ENCODE assay signal across 9 mouse cellular contexts in genomic region chr7:84086039-84086829, GRCm38 (mm10). TPM values are rescaled to one million over a fixed set of nuclear protein-coding genes. Genes with fewer than 3 reads are reported as not detected.
DNase-seq lines count a peak whose midpoint lies in the region; ATAC-seq and TF ChIP-seq lines count a peak whose summit lies in the region.
"Had no signal": no experiment of that assay in that cellular context is flagged by ENCODE, and none has a peak within 500 bp of the region (broad histone marks: within the 10 kb centered on the region; RNA-seq: fewer than 3 reads in every experiment).

TSS of gene Cemip (minus strand) at chr7:84086502.

- H3K4me2 ChIP-seq in hindbrain, embryonic 12.5 days (replicated peaks) = peak within 1 kb of the TSS; percentile 75
- H3K4me2 ChIP-seq in lung, embryonic 15.5 days = peak within 1 kb of the TSS; percentile 83

- peak; percentile 100 for TF ChIP-seq CTCF in Patski (IDR thresholded peaks at IDR 0.05)

- under 1% methylated on average over 54 of the region's 54 CpGs for whole genome bisulfite sequencing in hindbrain, embryonic 12.5 days
- under 1% methylated on average over 51 of the region's 54 CpGs for WGBS in lung, embryonic 15.5 days

- POLR2A ChIA-PET in Patski (lab: Charles Lee) = interaction anchor here (0.6 to 2.0 kb wide), 6 partner anchors 28 to 246 kb away, joined by 3 to 4 read pairs (median 4); partner anchors contain the start of gene Abhd17c

- H3K9ac ChIP-seq in hindbrain, embryonic 12.5 days = peak within 1 kb of the TSS; percentile 59
- no peak within 1 kb of the TSS for H3K9ac ChIP-seq in lung, embryonic 15.5 days

- no peaks in the 10 kb centered on the region for H3K36me3 ChIP-seq in hindbrain, embryonic 12.5 days
- H3K36me3 ChIP-seq in lung, embryonic 15.5 days = no peaks in the 10 kb centered on the region

- DNase-seq in Patski (ENCODE audit: low read depth, low spot score) = no peak
- DNase-seq in cerebellum, postnatal 14 days = peak; percentile 93 to 95
- DNase-seq in frontal cortex, postnatal 25 days (ENCODE audit: low spot score in 2 of 2) = peak; percentile 79 to 84
- DNase-seq in layer of hippocampus, postnatal 10 days (ENCODE audit: low spot score in 2 of 2) = peak; percentile 91 to 95
- DNase-seq in ovary, postnatal 14 days (ENCODE audit: low spot score) = peak; percentile 80
- DNase-seq in thymus, postnatal 0 days (ENCODE audit: low spot score) = peak; percentile 58

- no peaks in the 10 kb centered on the region for H3K27me3 ChIP-seq in Patski
- peaks cover 40% of the 10 kb centered on the region for H3K27me3 ChIP-seq in hindbrain, embryonic 12.5 days
- peaks cover 22% of the 10 kb centered on the region for H3K27me3 ChIP-seq in lung, embryonic 15.5 days

- peaks cover 12% of the 10 kb centered on the region for H3K4me1 ChIP-seq in hindbrain, embryonic 12.5 days
- peaks cover 19% of the 10 kb centered on the region for H3K4me1 ChIP-seq in lung, embryonic 15.5 days

- no peak within 1 kb of the TSS for H3K27ac ChIP-seq in hindbrain, embryonic 12.5 days
- H3K27ac ChIP-seq in lung, embryonic 15.5 days = no peak within 1 kb of the TSS

- H3K9me3 ChIP-seq in hindbrain, embryonic 12.5 days (replicated peaks) = no peaks in the 10 kb centered on the region
- no peaks in the 10 kb centered on the region for H3K9me3 ChIP-seq in lung, embryonic 15.5 days

- peak; percentile 82 for ATAC-seq in Patski
- peak; percentile 89 for ATAC-seq in hindbrain, embryonic 12.5 days (ENCODE audit: low FRiP score)
- ATAC-seq in lung, embryonic 15.5 days (ENCODE audit: borderline replicate concordance, extremely low read depth, low FRiP score, low TSS enrichment) = peak; percentile 86

- in situ Hi-C loops in Patski (cut with MboI; ENCODE audit: low pct_unique_long_range_greater_than_20kb) = loop anchor here (5.0 to 10.0 kb wide), 3 partner anchors 191 to 349 kb away; no protein-coding TSS in a partner anchor

- CTCF ChIA-PET in Patski (lab: Charles Lee) = interaction anchor here (0.9 to 8.8 kb wide), 17 partner anchors 10 to 336 kb away, joined by 3 to 184 read pairs (median 3); no protein-coding TSS in a partner anchor

- H3K4me3 ChIP-seq in hindbrain, embryonic 12.5 days = peak within 1 kb of the TSS; percentile 46
- peak within 1 kb of the TSS; percentile 43 for H3K4me3 ChIP-seq in lung, embryonic 15.5 days
- H3K4me3 ChIP-seq: erythroblast, embryonic 14.5 days had no signal

RNA-seq across cellular contexts. Expression of gene Cemip, which starts in this region (rescaled TPM):
- polyA plus RNA-seq in Patski (2021) = 52.6 TPM
- 0.85 and 1.1 TPM in 2 replicates for polyA plus RNA-seq in hindbrain, embryonic 12.5 days (2016; fragmentation: Nextera tagmentation; extraction: Ambion mirVana)
- 10 to 100 TPM; 19.0 to 19.9 TPM for total RNA-seq in layer of hippocampus, postnatal 10 days (2021)
- 1.4 and 1.6 TPM in 2 replicates for polyA plus RNA-seq in lung, embryonic 15.5 days (2015; fragmentation: Nextera tagmentation; extraction: Ambion mirVana)
- polyA plus RNA-seq in thymus, postnatal 0 days (2015; fragmentation: Nextera tagmentation; extraction: Ambion mirVana) = 0.03 TPM in 1 of 2 replicates, not detected in the other

Comparison
In these comparisons a context has a peak if more than half of its experiments do, and no peak if none do; other contexts are left out.
1. RNA of gene Cemip (polyA plus RNA-seq): 52.6 TPM in Patski (single experiment); 1.4 to 1.6 TPM in lung, embryonic 15.5 days, 0.85 to 1.1 TPM in hindbrain, embryonic 12.5 days and 0.03 TPM in thymus, postnatal 0 days; every median in the first group is over 10 times any median in the second.
2. Peak in DNase-seq in thymus, postnatal 0 days; RNA of the gene not detected or under 1 TPM.
3. Peak in every context shown above with its lines, with median percentiles within 50 percentile points of each other: ATAC-seq.